In genomic region chr7:101324142-101324962, GRCm38 (mm10) we compare ENCODE assay signal across 13 mouse cellular contexts. TPM values are rescaled to one million over a fixed set of nuclear protein-coding genes. Genes with fewer than 3 reads are reported as not detected.
DNase-seq lines count a peak whose midpoint lies in the region; ATAC-seq lines count a peak whose summit lies in the region.
"Had no signal": no experiment of that assay in that cellular context is flagged by ENCODE, and none has a peak within 500 bp of the region (broad histone marks: within the 10 kb centered on the region; RNA-seq: fewer than 3 reads in every experiment).

No protein-coding gene starts in this region.

- no peaks in the 10 kb centered on the region for H3K9me3 ChIP-seq in hindbrain, embryonic 12.5 days (replicated peaks)
- H3K9me3 ChIP-seq in hindbrain, embryonic 11.5 days (ENCODE audit: control insufficient read depth, low read length): no peaks in the 10 kb centered on the region
- H3K9me3 ChIP-seq in liver, embryonic 13.5 days (replicated peaks): no peaks in the 10 kb centered on the region
- H3K9me3 ChIP-seq: embryonic facial prominence, embryonic 10.5 days; midbrain, embryonic 12.5 days had no signal

- no peak overlapping the region for H3K4me2 ChIP-seq in hindbrain, embryonic 12.5 days (replicated peaks)
- H3K4me2 ChIP-seq in hindbrain, embryonic 11.5 days (replicated peaks; ENCODE audit: low read depth, low read length): no peak overlapping the region
- H3K4me2 ChIP-seq in liver, embryonic 13.5 days: peak overlapping the region; percentile 99
- H3K4me2 ChIP-seq: midbrain, embryonic 12.5 days had no signal

- 79% methylated on average over 6 of the region's 6 CpGs for WGBS in hindbrain, embryonic 12.5 days
- WGBS in hindbrain, embryonic 11.5 days: 72% methylated on average over 6 of the region's 6 CpGs
- WGBS in liver, embryonic 13.5 days (ENCODE audit: insufficient replicate concordance): 46% methylated on average over 6 of the region's 6 CpGs

- H3K9ac ChIP-seq in hindbrain, embryonic 12.5 days: 0 out of 2 replicates have a peak overlapping the region, but pooled peaks have one; percentile 13
- H3K9ac ChIP-seq in hindbrain, embryonic 11.5 days (ENCODE audit: low read depth, low read length): no peak overlapping the region
- H3K9ac ChIP-seq in liver, embryonic 13.5 days: peak overlapping the region; percentile 10; the same call in 1 of the 2 replicates
- H3K9ac ChIP-seq: midbrain, embryonic 12.5 days had no signal

- DNase-seq in adrenal gland, postnatal 14 days: peak; percentile 31
- DNase-seq in adrenal gland, adult 18-20 months (ENCODE audit: low spot score in 2 of 2): no peak
- DNase-seq in hindbrain, embryonic 11.5 days (ENCODE audit: low spot score): no peak
- DNase-seq in Muller cell, postnatal 12 days (ENCODE audit: inconsistent ontology term): peak; percentile 57
- DNase-seq in liver, embryonic 13.5 days: no peak
- no peak for DNase-seq in lung, postnatal 14 days
- no peak for DNase-seq in T-cell, adult 2 months (ENCODE audit: low spot score)
- DNase-seq: layer of hippocampus, adult 9-11 months; thymus, postnatal 4 days had no signal

- peaks cover 23% of the 10 kb centered on the region for H3K4me1 ChIP-seq in hindbrain, embryonic 12.5 days
- peaks cover 3% of the 10 kb centered on the region; the same call in 1 of the 2 replicates for H3K4me1 ChIP-seq in hindbrain, embryonic 11.5 days (replicated peaks; ENCODE audit: control insufficient read depth, insufficient read depth, low read length)
- peaks cover 95% of the 10 kb centered on the region for H3K4me1 ChIP-seq in liver, embryonic 13.5 days (replicated peaks)

- H3K4me3 ChIP-seq in hindbrain, embryonic 12.5 days: no peak overlapping the region
- H3K4me3 ChIP-seq in hindbrain, embryonic 11.5 days (ENCODE audit: low read depth, low read length): no peak overlapping the region
- H3K4me3 ChIP-seq in liver, embryonic 13.5 days (replicated peaks): no peak overlapping the region
- H3K4me3 ChIP-seq: embryonic facial prominence, embryonic 10.5 days; midbrain, embryonic 12.5 days had no signal

- H3K27me3 ChIP-seq in hindbrain, embryonic 12.5 days: peaks cover 29% of the 10 kb centered on the region
- peaks cover 15% of the 10 kb centered on the region for H3K27me3 ChIP-seq in hindbrain, embryonic 11.5 days (ENCODE audit: control insufficient read depth, insufficient read depth, low read length)
- H3K27me3 ChIP-seq in liver, embryonic 13.5 days: no peaks in the 10 kb centered on the region

- no peak overlapping the region for H3K27ac ChIP-seq in hindbrain, embryonic 12.5 days
- H3K27ac ChIP-seq in hindbrain, embryonic 11.5 days (ENCODE audit: low read depth, low read length): no peak overlapping the region
- peak overlapping the region; percentile 81 for H3K27ac ChIP-seq in liver, embryonic 13.5 days
- H3K27ac ChIP-seq: embryonic facial prominence, embryonic 10.5 days; midbrain, embryonic 12.5 days had no signal

- H3K36me3 ChIP-seq in hindbrain, embryonic 12.5 days: no peaks in the 10 kb centered on the region
- H3K36me3 ChIP-seq in hindbrain, embryonic 11.5 days (ENCODE audit: control insufficient read depth, insufficient read depth, low read length): no peaks in the 10 kb centered on the region
- peaks cover 26% of the 10 kb centered on the region for H3K36me3 ChIP-seq in liver, embryonic 13.5 days
- H3K36me3 ChIP-seq: midbrain, embryonic 12.5 days had no signal

- no peak for ATAC-seq in hindbrain, embryonic 12.5 days (ENCODE audit: low FRiP score)
- no peak for ATAC-seq in hindbrain, embryonic 11.5 days (ENCODE audit: low FRiP score)
- ATAC-seq in liver, embryonic 13.5 days (ENCODE audit: low read depth): peak; percentile 11
- ATAC-seq: forebrain, embryonic 14.5 days had no signal

RNA-seq across cellular contexts. Expression of gene Stard10, which starts 7.5 kb away (rescaled TPM):
- total RNA-seq in adrenal gland, postnatal 14 days (2021): 20.2 and 77.9 TPM in 2 replicates
- total RNA-seq in adrenal gland, adult 18-20 months (2021): 10 to 100 TPM; 38.1 to 90.0 TPM
- polyA plus RNA-seq in hindbrain, embryonic 12.5 days (2016; fragmentation: Nextera tagmentation; extraction: Ambion mirVana): 10.6 and 11.5 TPM in 2 replicates
- 8.1 and 8.7 TPM in 2 replicates for polyA plus RNA-seq in hindbrain, embryonic 11.5 days (2014; fragmentation: Nextera tagmentation; extraction: Ambion mirVana)
- 78.5 and 81.3 TPM in 2 replicates for polyA plus RNA-seq in liver, embryonic 13.5 days (2015; fragmentation: Nextera tagmentation; extraction: Ambion mirVana)

RNA-seq across cellular contexts. Expression of gene Atg16l2, which starts 22.3 kb away (rescaled TPM):
- 16.6 and 21.5 TPM in 2 replicates for total RNA-seq in adrenal gland, postnatal 14 days (2021)
- total RNA-seq in adrenal gland, adult 18-20 months (2021): 10 to 100 TPM; 26.7 to 30.9 TPM
- 14.7 and 18.3 TPM in 2 replicates for polyA plus RNA-seq in hindbrain, embryonic 12.5 days (2016; fragmentation: Nextera tagmentation; extraction: Ambion mirVana)
- 10.2 and 10.7 TPM in 2 replicates for polyA plus RNA-seq in hindbrain, embryonic 11.5 days (2014; fragmentation: Nextera tagmentation; extraction: Ambion mirVana)
- 4.2 and 4.9 TPM in 2 replicates for polyA plus RNA-seq in liver, embryonic 13.5 days (2015; fragmentation: Nextera tagmentation; extraction: Ambion mirVana)

RNA-seq across cellular contexts. Expression of gene Arap1, which starts 23.5 kb away (rescaled TPM):
- 39.7 and 55.7 TPM in 2 replicates for total RNA-seq in adrenal gland, postnatal 14 days (2021)
- 10 to 100 TPM; 24.9 to 39.1 TPM for total RNA-seq in adrenal gland, adult 18-20 months (2021)
- polyA plus RNA-seq in hindbrain, embryonic 12.5 days (2016; fragmentation: Nextera tagmentation; extraction: Ambion mirVana): 17.2 and 26.9 TPM in 2 replicates
- polyA plus RNA-seq in hindbrain, embryonic 11.5 days (2014; fragmentation: Nextera tagmentation; extraction: Ambion mirVana): 13.9 and 14.2 TPM in 2 replicates
- 13.1 and 14.8 TPM in 2 replicates for polyA plus RNA-seq in liver, embryonic 13.5 days (2015; fragmentation: Nextera tagmentation; extraction: Ambion mirVana)

Comparison
In these comparisons a context has a peak if more than half of its experiments do, and no peak if none do; other contexts are left out.
1. DNase-seq: peak in adrenal gland, postnatal 14 days (single experiment) and Muller cell, postnatal 12 days (single experiment); none in adrenal gland, adult 18-20 months (0 of 2), hindbrain, embryonic 11.5 days (single experiment), liver, embryonic 13.5 days (single experiment), lung, postnatal 14 days (single experiment) and T-cell, adult 2 months (single experiment).